Mouse (Mus musculus) thymus, adult 2 months (tissue): Measurements from ENCODE around the gene Ptbp1.

ENCODE experiments used
- CTCF ChIP-seq: fragments of 200-500 bp; IDR thresholded peaks from 2 replicates; pipeline ENCODE4 v1.5.1; 2012; ENCODE audit warnings: mild to moderate bottlenecking, control low read depth, low read length, moderate library complexity, borderline replicate concordance; ENCODE audit not compliant: control insufficient read depth, poor library complexity, insufficient read depth; ENCODE audit errors: extremely low read depth
- POLR2A ChIP-seq: fragments of 200-500 bp; IDR thresholded peaks from 2 replicates; pipeline ENCODE4 v1.6.1; 2012; ENCODE audit warnings: mild to moderate bottlenecking, low read length, control low read depth, moderate library complexity; ENCODE audit not compliant: control insufficient read depth, poor library complexity, insufficient read depth; ENCODE audit errors: extremely low read depth

DNA sequence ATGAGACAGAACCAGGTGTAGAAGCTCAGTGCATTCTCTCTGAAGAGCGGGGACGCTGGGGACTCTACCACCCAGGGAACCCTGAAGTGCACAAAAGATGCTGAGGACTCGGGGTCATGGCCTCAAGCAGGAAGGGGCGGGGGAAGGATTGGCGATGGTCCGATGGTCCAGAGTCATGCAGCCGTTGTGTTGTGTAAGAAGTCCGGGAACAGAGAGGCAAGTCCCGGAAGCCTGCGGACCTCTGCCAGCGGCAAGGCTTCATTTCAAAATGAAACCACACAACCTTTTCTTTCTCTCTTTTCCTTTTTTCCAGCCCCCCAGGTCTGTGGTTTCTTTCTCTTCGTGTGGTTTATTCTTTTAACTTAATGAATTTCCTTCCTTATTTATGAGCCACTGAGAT, 23.5 kb downstream of the Ptbp1 start:
- TF ChIP-seq CTCF (no peak), POLR2A (no peak)
